Mouse (Mus musculus): ENCODE measurements around the gene Morc3. TPM values are rescaled to one million over a fixed set of nuclear protein-coding genes. Genes with fewer than 3 reads are reported as not detected.

Gene Morc3
- total and polyA plus RNA-seq, 2 experiments from 2014 or later, result 14.7 to 35.5 TPM

DNA sequence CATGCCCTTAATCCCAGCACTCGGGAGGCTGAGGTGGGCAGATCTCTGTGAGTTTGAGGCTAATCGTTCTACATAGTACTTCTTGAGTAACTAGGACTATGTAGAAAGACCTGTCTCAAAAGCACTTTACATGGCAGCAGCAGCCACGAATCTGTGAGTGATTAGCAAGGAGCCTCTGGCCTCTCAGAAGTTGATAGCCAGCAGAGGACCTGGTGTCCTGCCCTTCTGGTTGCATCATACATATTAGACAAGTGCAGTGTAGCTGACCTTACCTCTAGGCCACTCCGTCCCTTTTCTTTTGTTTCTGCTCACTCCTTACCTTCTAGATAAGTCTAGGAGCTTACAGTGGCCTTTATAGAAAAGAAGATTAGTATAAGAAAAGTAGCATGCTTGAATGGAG is 28.0 kb downstream of the Morc3 start:
- Histone ChIP-seq H3K27ac (ENCODE audit: low read depth) (no peak overlapping the region), H3K36me3 (replicated peaks; ENCODE audit: control insufficient read depth, insufficient read depth, low read length) (peaks cover 77% of the 10 kb centered on the region), H3K4me3 (ENCODE audit: low read depth, low read length) (no peak overlapping the region), H3K9ac (replicated peaks; ENCODE audit: low read depth, low read length) (no peak overlapping the region), H3K27me3 (ENCODE audit: control insufficient read depth, insufficient read depth, low read length) (no peaks in the 10 kb centered on the region), H3K9me3 (replicated peaks; ENCODE audit: control insufficient read depth, low read length) (no peaks in the 10 kb centered on the region), H3K4me2 (ENCODE audit: low read depth, low read length) (no peak overlapping the region), H3K4me1 (ENCODE audit: control insufficient read depth, insufficient read depth) (no peaks in the 10 kb centered on the region)
- TF ChIP-seq EP300 (IDR thresholded peaks at IDR 0.05; ENCODE audit: low read depth), result no peak
- TF ChIP-seq CTCF (IDR thresholded peaks at IDR 0.05; ENCODE audit: low read depth), result no peak
- 85% methylated on average over 4 of the region's 4 CpGs for WGBS
- DNase-seq (ENCODE audit: low spot score), result no peak
- ATAC-seq (ENCODE audit: insufficient read depth, low read depth), result no peak

DNA sequence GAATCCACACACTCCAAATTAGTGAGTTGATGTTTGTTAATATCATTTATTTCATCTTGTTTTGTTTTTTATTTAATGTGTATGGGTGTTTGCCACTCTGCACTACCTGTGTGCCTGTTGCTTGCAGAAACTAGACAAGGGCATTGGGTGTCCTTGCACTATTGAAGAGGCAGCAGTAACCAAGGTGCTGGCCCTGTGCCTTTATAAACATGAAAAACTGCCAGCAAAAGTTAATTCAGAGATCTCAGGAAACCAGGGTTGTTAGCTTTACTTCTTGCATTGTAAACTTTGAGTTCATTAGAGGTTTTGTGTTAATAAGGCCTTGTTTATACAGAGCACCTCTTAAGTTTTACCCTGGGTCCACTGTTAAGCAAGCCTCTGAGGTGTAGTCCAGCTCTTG is 28.8 kb downstream of the Morc3 start:
- DNase-seq (ENCODE audit: low spot score) (no peak), ATAC-seq (ENCODE audit: insufficient read depth, low read depth) (no peak)
- Histone ChIP-seq H3K4me1 (ENCODE audit: control insufficient read depth, insufficient read depth) (no peaks in the 10 kb centered on the region), H3K9me3 (replicated peaks; ENCODE audit: control insufficient read depth, low read length) (no peaks in the 10 kb centered on the region), H3K27me3 (ENCODE audit: control insufficient read depth, insufficient read depth, low read length) (no peaks in the 10 kb centered on the region), H3K4me3 (ENCODE audit: low read depth, low read length) (no peak overlapping the region), H3K9ac (replicated peaks; ENCODE audit: low read depth, low read length) (no peak overlapping the region), H3K4me2 (ENCODE audit: low read depth, low read length) (no peak overlapping the region), H3K27ac (ENCODE audit: low read depth) (no peak overlapping the region), H3K36me3 (replicated peaks; ENCODE audit: control insufficient read depth, insufficient read depth, low read length) (peaks cover 80% of the 10 kb centered on the region)
- TF ChIP-seq CTCF (IDR thresholded peaks at IDR 0.05; ENCODE audit: low read depth) (no peak), EP300 (IDR thresholded peaks at IDR 0.05; ENCODE audit: low read depth) (no peak)

DNA sequence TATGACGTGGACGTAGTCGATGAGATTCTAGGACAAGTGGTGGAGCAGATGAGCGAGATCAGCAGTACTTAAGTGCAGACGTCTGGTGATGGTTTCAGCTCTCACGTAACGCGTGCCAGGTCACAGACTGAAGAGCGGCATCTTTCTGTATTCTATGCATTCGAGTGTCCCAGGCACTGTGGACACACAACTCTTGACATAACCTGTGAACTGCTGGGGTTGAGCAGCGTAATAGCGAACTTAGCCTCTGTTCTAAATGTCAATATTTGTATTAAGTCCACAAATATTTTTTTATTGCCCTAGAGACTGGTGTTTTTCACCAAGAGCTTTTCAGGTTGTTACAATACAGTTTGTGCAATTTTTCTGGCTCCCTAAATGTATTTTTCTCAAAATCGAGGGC is 42.9 kb downstream of the Morc3 start:
- no peak overlapping the region for H3K4me3 ChIP-seq (ENCODE audit: low read depth, low read length)
- H3K4me2 ChIP-seq (ENCODE audit: low read depth, low read length), result no peak overlapping the region
- H3K9me3 ChIP-seq (replicated peaks; ENCODE audit: control insufficient read depth, low read length), result no peaks in the 10 kb centered on the region
- no peak for DNase-seq (ENCODE audit: low spot score)
- no peaks in the 10 kb centered on the region for H3K27me3 ChIP-seq (ENCODE audit: control insufficient read depth, insufficient read depth, low read length)
- WGBS, result 85% methylated on average over 13 of the region's 13 CpGs
- peaks cover 74% of the 10 kb centered on the region for H3K36me3 ChIP-seq (replicated peaks; ENCODE audit: control insufficient read depth, insufficient read depth, low read length)
- TF ChIP-seq CTCF (IDR thresholded peaks at IDR 0.05; ENCODE audit: low read depth) (no peak), EP300 (IDR thresholded peaks at IDR 0.05; ENCODE audit: low read depth) (no peak)
- H3K4me1 ChIP-seq (ENCODE audit: control insufficient read depth, insufficient read depth), result no peaks in the 10 kb centered on the region
- no peak overlapping the region for H3K9ac ChIP-seq (replicated peaks; ENCODE audit: low read depth, low read length)
- no peak for ATAC-seq (ENCODE audit: insufficient read depth, low read depth)
- H3K27ac ChIP-seq (ENCODE audit: low read depth), result no peak overlapping the region

DNA sequence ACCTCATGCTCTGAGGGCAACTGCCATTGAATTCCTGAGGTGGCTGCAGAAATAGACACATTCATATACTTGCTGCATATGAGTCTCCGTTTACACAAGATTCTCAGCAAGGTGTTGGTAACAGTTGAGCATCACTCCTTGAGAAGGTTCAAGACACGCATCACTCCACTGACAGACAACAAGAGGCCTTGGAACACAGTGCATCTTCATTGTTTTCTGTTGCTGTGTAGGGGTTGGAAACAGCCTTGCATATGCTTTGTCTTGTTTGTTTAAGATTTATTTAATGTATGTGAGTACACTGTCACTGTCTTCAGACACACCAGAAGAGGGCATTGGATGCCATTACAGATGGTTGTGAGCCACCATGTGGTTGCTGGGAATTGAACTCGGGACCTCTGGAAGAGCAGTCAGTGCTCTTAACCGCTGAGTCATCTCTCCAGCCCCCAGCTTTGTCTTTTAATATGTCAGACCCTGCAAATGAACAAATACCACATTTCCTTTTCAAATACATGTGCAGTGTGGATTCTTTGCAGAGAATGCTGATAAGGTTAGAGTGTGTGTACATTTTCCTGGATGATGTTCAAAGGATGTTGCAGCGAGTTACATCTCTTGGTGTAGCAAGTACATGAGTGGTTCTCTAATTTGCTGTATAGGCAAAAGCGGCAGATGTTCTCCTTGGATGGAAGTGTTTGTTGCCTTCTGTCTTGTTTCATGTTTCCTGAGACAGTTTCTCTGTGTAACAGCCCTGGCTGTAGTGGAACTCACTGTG is 45.9 kb downstream of the Morc3 start:
- 72% methylated on average over 6 of the region's 6 CpGs for WGBS

DNA sequence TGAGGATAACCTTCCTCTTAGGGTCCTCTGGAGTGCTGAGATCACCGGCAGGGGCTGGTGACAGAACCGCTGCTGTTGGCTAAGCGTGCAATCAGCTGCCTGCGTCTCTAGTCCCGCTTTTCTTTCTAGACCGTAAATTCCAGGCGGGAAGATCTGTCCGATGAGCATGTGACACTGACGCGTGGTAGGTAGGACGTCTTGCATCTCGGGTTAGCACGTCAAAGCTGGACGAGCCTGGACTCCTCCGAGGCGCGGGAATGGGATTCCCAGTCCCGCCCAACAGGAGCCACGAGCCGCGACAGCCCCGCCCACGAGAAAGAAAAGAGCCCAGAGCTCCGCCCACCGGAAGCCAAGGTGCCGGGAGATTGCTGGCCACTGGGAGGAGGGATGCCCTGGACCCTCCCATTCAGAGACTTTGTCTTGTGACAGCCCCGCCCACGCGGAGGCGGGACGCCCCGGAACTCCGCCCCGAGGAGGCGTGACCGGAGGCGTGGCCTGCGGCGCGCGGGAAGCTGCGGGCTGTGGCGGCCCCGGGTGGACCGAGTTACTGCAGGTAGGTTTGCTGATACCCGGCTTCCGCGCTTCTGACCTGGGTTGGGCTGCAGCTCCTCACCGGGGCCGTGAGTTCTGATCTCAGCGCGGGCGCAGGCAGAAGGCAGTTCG is 51.6 kb downstream of the Morc3 start, which contains the start of gene Chaf1b:
TSS of gene Chaf1b (plus strand) at position 479 of the 663 bp plus-strand sequence.
- peak; percentile 98 for ATAC-seq (ENCODE audit: insufficient read depth, low read depth)
- peak; percentile 97 for DNase-seq (ENCODE audit: low spot score)
- H3K9ac ChIP-seq (replicated peaks; ENCODE audit: low read depth, low read length), result peak within 1 kb of the TSS; percentile 60
- no peak within 1 kb of the TSS for H3K27ac ChIP-seq (ENCODE audit: low read depth)
- 0 out of 2 replicates have a peak, but pooled peaks cover 4% of the 10 kb centered on the region for H3K4me1 ChIP-seq (ENCODE audit: control insufficient read depth, insufficient read depth)
- H3K36me3 ChIP-seq (replicated peaks; ENCODE audit: control insufficient read depth, insufficient read depth, low read length), result peaks cover 6% of the 10 kb centered on the region; the same call in 1 of the 2 replicates
- peak within 1 kb of the TSS; percentile 85 for H3K4me3 ChIP-seq (ENCODE audit: low read depth, low read length)
- no peaks in the 10 kb centered on the region for H3K27me3 ChIP-seq (ENCODE audit: control insufficient read depth, insufficient read depth, low read length)
- TF ChIP-seq EP300 (IDR thresholded peaks at IDR 0.05; ENCODE audit: low read depth) (no peak; the same call in 1 of the 2 replicates), CTCF (IDR thresholded peaks at IDR 0.05; ENCODE audit: low read depth) (no peak)
- under 1% methylated on average over 54 of the region's 54 CpGs for WGBS
- peak within 1 kb of the TSS; percentile 97 for H3K4me2 ChIP-seq (ENCODE audit: low read depth, low read length)
- no peaks in the 10 kb centered on the region for H3K9me3 ChIP-seq (replicated peaks; ENCODE audit: control insufficient read depth, low read length)

More for the DNA sequence above, 45.9 kb downstream of the Morc3 start:
- Histone ChIP-seq H3K4me1 (ENCODE audit: control insufficient read depth, insufficient read depth) (no peaks in the 10 kb centered on the region), H3K9ac (replicated peaks; ENCODE audit: low read depth, low read length) (no peak overlapping the region), H3K27me3 (ENCODE audit: control insufficient read depth, insufficient read depth, low read length) (no peaks in the 10 kb centered on the region), H3K9me3 (replicated peaks; ENCODE audit: control insufficient read depth, low read length) (no peaks in the 10 kb centered on the region), H3K36me3 (replicated peaks; ENCODE audit: control insufficient read depth, insufficient read depth, low read length) (peaks cover 45% of the 10 kb centered on the region), H3K27ac (ENCODE audit: low read depth) (no peak overlapping the region), H3K4me3 (ENCODE audit: low read depth, low read length) (no peak overlapping the region), H3K4me2 (ENCODE audit: low read depth, low read length) (no peak overlapping the region)
- no peak for TF ChIP-seq EP300 (IDR thresholded peaks at IDR 0.05; ENCODE audit: low read depth)
- no peak for DNase-seq (ENCODE audit: low spot score)
- ATAC-seq (ENCODE audit: insufficient read depth, low read depth), result no peak
